Mouse (Mus musculus) forelimb bud, embryonic 11.5 days (tissue): ENCODE data around the gene Suds3.

Experiments used
- DNase-seq: peaks from one replicate; pipeline ENCODE4 v3.0.0-alpha.2; 2012; ENCODE audit warnings: low read depth, low spot score

Gene Suds3

DNA sequence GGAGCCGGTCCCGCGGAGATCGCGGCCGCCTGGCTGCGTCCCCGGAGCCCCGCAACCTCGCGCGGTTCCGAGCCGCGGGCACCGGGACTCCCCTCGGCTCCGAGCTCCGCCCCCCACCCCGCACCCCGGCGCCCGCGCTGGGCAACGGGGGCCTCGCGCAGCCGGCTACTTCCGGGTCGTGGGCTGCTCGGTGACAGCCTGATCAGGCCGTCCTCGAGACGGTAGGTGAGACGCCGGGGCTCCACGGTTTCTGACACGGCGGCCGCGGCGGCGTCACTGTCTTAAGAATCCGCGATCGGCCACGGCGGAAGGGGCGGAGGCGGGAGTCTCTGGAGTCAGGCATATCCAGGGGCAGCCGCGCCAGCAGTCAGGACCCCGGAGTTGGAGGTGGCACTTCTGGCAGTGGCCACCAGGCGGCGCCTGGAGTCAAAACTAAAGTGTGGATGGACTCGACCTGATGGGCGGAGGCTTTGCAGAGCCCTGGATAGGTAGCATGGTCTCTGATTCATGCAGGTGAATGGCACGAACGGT is at the start of gene Suds3:
Suds3 (minus strand) TSS at position 278 of the 531 bp plus-strand sequence.
- DNase-seq = peak; percentile 93

DNA sequence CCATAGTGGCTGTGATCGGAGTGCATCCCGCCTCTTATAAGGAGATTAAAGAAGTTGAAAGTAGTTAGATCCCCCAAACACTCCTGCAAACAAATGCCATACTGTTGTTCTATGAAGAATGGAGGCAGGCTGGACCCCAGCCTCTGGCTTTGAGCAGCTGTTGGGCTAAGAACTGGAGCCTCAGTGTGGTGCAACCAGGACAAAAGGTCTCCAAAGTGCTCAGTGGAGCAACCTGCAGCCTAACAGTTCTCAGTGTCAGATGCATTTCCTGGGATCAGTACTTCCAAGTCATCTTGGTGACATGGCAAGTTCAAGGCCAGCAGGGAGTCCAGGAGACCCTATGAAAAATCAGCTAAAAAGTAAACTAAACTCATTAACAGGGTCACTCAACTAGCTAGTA is 49.0 kb upstream of the Suds3 start:
- DNase-seq = no peak

- no peak for DNase-seq
Measured at GRCm38 (mm10) chr5:117164516-117164915, 48.6 kb upstream of the Suds3 start.

DNA sequence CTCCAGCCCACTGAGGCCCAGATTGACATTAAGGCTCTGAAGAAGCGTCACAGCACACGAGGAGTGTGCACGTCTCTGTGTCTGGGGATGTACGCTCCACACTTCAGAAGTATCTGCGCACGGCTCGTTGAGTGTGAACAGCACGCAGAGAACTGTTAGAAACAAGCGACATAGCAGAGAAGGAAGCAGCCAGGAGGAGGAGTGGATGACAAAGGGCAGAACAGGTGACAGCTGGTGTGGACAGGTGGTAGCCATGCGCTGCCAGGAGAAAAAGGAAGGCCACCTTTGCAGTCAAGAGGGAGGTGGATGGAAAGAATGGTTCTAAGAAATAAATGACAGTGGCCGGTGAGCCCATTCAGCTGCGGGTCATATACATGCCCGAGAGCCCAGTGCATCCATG is 47.9 kb upstream of the Suds3 start:
- DNase-seq = no peak

DNA sequence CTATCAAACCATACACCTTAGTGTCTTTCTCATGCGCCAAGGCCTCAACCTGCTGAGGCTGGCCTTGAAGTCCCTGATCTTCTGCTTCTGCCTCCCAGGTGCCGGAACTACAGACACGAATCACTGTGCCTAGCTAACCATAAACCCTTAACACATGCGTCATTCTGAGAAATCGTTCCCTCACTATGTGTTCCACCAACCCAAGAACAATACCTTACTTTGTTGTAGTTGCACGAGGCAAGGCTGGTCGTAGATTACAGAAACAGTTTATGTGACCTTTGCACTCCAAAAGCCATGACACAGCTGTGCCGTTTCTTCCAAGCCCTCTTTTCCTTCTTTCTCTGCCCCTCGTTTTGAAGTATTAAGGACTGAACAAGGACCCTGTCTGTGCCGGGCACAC is 44.6 kb upstream of the Suds3 start:
- DNase-seq = peak; percentile 66

- DNase-seq = no peak
Measured at GRCm38 (mm10) chr5:117159805-117160291, 43.9 kb upstream of the Suds3 start.

- no peak for DNase-seq
Measured at GRCm38 (mm10) chr5:117159326-117159725, 43.4 kb upstream of the Suds3 start.

- no peak for DNase-seq
Measured at GRCm38 (mm10) chr5:117158335-117159018, 42.6 kb upstream of the Suds3 start.

DNA sequence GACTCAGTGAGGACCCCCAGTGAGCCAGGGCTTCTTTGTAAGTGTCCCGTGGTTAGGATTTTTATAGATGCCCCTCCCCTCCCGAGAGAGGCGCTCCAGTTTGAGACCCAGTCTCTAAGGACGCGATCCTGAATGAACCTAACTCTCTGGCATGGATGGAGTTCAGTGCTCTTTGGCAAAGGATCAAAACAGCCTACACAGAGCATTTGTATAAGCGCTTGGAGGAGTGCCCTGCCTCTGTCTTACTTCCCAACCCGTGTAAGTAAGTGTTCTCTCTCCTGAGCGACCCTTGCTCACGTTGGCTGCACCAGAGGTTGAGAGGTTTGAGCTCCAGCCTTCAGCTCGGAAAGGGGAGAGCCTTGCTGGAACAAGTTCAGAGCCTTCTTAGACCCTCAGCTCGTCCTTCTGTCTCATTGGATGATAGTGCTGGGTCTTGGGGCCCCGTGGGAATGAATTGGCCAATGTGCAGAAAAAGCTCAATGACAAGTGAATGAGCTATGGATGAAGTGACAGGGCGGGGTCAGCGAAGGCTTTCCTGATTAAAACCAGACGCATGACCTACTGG is 37.7 kb upstream of the Suds3 start:
- DNase-seq = peak; percentile 41

DNA sequence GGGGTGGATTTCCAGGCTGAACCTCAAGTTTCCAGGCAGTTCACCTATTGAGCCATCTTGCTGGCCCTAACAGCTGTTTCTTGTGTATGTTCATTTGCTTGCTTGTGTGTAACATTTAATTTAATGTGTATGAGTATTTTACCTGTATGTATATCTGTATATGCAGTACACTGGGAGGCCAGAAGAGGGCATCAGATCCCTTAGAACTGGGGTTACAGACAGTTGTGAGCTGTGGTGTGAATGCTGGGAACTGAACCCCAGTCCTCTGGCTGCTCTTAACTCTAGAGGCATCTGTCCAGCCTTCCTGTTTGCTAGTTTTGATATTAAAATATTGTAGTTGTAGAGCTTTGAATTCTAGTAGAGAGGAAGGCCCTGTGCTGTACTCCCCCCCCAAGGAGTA is 37.0 kb upstream of the Suds3 start:
- DNase-seq = no peak

- DNase-seq = no peak
Measured at GRCm38 (mm10) chr5:117150068-117150467, 34.2 kb upstream of the Suds3 start.

- no peak for DNase-seq
Measured at GRCm38 (mm10) chr5:117149054-117149942, 33.4 kb upstream of the Suds3 start.

- DNase-seq = no peak
Measured at GRCm38 (mm10) chr5:117147187-117148095, 31.5 kb upstream of the Suds3 start.

GRCm38 (mm10) chr5:117146165-117146564 is 30.3 kb upstream of the Suds3 start:
- no peak for DNase-seq

GRCm38 (mm10) chr5:117143721-117144135 is 27.8 kb upstream of the Suds3 start:
- DNase-seq = no peak

GRCm38 (mm10) chr5:117140374-117140773 is 24.5 kb upstream of the Suds3 start:
- no peak for DNase-seq

GRCm38 (mm10) chr5:117139822-117140221 is 23.9 kb upstream of the Suds3 start:
- DNase-seq = no peak

DNA sequence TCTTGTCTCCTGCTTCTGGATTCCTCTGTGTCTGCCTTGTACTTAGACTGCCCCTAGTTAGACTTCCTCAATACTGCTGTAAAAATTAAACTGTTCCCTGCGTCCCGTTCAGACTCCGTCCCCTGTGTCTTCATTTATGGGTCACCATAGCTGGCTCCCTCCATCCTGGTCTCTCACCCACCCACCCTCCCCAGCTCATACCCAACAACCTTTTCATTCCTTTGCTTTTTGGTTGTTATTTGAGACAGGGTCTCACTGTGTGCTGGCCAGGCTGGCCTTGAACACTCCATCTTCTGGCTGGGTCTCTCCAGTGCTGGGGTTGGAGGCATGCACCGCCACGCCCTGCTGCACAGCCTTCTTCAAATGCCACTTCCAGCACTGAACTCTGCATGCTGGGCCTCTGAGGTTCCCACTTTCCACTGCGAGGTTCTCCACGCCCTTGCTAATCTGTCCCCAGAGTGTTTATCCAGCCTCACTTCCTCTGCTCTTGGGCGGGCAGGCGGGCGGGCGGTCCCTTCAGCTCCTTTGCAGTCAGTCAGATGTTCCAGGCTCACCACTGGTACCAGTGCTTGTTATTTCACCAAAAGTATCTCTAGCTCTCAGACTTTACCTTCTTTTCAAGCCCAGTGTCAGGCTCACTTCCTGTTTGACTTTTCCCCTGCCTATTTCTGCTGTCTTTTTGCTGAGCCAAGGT is 22.5 kb upstream of the Suds3 start:
- DNase-seq = no peak

DNA sequence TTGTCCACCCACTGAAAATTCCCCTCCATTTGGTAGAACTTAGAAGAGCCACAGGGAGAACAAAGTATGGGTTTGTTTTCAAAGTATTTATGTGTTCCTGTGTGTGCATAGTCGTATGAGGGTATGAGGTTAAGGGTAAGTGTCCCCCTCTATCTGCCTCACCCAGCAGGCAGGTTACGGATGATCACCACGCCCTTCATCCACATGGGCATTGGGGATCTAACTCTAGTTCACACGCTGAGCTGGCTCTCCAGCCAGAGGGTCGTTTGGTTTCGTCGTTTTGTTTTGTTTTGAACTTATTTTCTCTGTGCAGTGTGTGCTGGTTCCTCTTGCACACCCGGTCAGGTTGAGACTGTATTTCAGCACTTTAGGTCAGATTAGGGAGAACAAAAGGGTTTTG is 21.7 kb upstream of the Suds3 start:
- no peak for DNase-seq

DNA sequence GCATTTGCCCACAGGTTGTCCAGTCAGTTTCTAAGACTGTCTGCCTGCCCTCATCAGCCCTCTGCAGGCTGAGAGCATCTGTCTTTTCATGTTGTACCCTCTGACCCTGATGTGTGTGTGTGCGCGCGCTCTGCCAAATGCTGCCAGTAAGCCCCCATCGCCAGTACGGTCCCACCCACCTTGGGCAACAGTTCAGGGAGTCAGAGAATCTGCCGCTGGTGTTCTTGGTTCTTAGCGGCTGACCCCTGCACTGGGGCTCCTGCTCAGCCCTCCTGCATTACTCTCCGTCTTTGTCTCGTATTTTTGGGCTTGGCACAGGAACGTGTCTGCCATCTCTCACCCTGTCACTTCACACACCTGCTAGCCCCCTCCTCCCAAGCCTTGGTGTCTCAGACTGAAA is 21.1 kb upstream of the Suds3 start:
- DNase-seq = no peak
